Mouse (Mus musculus): ENCODE data around the gene Gadd45a. TPM values are rescaled to one million over a fixed set of nuclear protein-coding genes. Genes with fewer than 3 reads are reported as not detected.
"Not testable (repeated sequence)": the region's sequence is repeated elsewhere in the genome, so short reads cannot be mapped to it uniquely, and the experiment has no call there.

Gadd45a gene
- polyA plus RNA-seq, 1 experiment, result 147 TPM

DNA sequence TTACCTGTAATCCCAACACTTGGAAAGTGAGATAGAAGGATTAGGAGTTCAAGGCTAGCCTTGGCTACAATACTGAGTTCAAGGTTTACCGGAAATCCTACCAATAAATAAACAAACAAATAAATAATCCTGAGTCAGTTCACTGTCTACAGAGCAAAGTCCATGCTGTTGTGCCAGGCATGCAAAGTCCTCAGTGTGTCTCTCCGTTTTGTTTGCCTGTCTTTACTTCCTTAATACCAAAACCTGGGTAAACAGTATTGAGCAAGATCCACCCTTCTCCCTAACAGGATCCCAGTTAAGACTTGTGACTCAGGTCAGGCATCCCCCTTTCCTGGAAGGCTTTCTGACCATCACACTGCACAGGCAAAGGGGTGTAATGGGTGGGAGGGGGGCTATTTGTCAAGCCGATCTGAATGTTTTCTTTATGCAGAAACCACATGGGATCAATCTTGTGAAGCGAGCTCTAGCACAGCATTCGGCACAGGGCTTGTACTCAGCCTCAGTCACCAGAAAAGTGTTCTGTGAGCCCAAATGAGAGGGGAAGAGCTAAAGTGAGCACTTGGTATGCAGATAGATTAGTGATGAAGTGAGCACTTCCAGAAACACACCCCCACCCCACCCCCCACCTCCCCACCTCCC, 7.8 kb downstream of the Gadd45a start:
- Histone ChIP-seq H3K4me1 (ENCODE audit: control insufficient read depth) (peaks cover 30% of the 10 kb centered on the region), H3K27me3 (ENCODE audit: control insufficient read depth) (no peaks in the 10 kb centered on the region), H3K4me3 (replicated peaks) (no peak overlapping the region), H3K9me3 (ENCODE audit: control insufficient read depth, low read length) (no peaks in the 10 kb centered on the region), H3K36me3 (ENCODE audit: control insufficient read depth) (peaks cover 22% of the 10 kb centered on the region)
- TF ChIP-seq GATA1 (IDR thresholded peaks at IDR 0.05; ENCODE audit: low read length) (no peak), TAL1 (IDR thresholded peaks at IDR 0.05; ENCODE audit: low read length) (no peak)

DNA sequence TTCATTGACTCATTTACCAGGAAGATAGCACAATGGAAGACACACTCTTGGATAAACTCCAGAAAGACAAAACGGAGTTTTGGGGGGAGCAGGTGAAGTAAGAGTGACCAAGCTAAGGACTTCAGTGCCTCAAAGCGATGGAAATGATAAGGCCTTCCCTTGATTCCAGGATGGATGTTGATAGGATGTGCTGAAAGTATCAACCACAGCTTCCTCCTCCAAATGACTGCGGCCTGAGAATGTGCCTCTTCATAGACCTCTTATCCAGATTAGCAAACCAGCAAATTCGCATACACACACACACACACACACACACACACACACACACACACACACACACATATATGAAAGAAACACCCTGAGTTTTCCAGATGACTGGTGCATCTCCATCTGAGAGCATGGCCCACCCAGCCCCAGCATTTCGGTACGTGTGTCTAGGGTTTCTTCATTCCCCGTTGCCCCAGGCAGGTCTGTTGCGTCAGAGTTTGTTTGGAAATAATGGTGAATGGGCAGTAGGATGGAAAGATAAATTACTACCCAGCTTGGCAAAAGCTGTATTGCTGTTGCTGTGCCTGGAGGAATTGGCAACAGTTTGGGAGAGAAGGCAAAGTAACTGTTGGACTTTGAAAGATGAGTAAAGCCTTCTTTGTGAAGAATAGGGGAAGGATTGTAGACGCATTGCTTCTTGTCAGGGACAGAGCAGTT, 9.7 kb downstream of the Gadd45a start:
- Histone ChIP-seq H3K27me3 (ENCODE audit: control insufficient read depth) (no peaks in the 10 kb centered on the region), H3K4me3 (replicated peaks) (no peak overlapping the region), H3K9me3 (ENCODE audit: control insufficient read depth, low read length) (no peaks in the 10 kb centered on the region), H3K4me1 (ENCODE audit: control insufficient read depth) (peaks cover 16% of the 10 kb centered on the region), H3K36me3 (ENCODE audit: control insufficient read depth) (peaks cover 6% of the 10 kb centered on the region)
- TF ChIP-seq TAL1 (IDR thresholded peaks at IDR 0.05; ENCODE audit: low read length) (no peak), GATA1 (IDR thresholded peaks at IDR 0.05; ENCODE audit: low read length) (no peak)

DNA sequence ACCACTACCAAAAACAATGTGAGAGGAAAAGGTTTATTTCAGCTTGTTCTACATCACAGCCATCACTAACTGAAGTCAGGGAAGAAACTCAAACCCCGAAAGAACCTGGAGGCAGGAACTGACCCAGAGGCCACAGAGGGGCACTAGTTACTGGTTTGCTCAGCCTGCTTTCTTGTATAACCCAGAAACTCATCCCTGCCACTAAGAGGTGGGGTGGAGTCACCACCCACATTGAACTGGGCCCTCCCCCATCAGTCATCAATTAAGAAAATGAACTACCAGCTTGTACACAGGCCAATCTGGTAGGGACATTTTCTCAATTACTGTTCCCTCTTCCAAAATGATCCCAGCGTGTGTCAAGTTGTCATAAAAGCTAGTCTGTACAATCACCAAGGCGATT, 10.6 kb downstream of the Gadd45a start:
- Histone ChIP-seq H3K36me3 (ENCODE audit: control insufficient read depth) (no peaks in the 10 kb centered on the region; the same call in 1 of the 2 replicates), H3K9me3 (ENCODE audit: control insufficient read depth, low read length) (no peaks in the 10 kb centered on the region), H3K4me3 (replicated peaks) (no peak overlapping the region), H3K27me3 (ENCODE audit: control insufficient read depth) (no peaks in the 10 kb centered on the region), H3K4me1 (ENCODE audit: control insufficient read depth) (peaks cover 16% of the 10 kb centered on the region)
- TF ChIP-seq GATA1 (IDR thresholded peaks at IDR 0.05; ENCODE audit: low read length), result no peak
- no peak for TF ChIP-seq TAL1 (IDR thresholded peaks at IDR 0.05; ENCODE audit: low read length)

DNA sequence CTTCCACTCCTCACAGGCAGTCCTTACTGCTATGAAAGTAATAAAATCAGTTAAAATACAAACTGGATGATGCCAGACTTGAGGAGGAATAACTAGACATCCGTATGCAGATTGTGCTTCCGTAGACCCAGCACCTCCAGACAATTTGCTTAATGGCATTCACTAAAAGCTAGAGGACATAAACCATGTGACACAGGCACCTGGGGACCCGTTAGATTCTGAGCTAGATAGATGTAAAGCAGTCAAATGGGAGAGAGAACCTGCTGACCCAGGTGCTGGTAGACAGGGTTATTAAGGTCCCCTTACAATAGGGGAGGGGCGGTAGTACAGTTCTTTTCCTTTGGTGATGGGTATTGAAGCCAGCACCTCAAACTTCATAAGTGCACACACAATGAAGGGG, 13.5 kb downstream of the Gadd45a start:
- Histone ChIP-seq H3K27me3 (ENCODE audit: control insufficient read depth) (no peaks in the 10 kb centered on the region), H3K36me3 (ENCODE audit: control insufficient read depth) (no peaks in the 10 kb centered on the region), H3K4me3 (replicated peaks) (no peak overlapping the region), H3K9me3 (ENCODE audit: control insufficient read depth, low read length) (no peaks in the 10 kb centered on the region), H3K4me1 (ENCODE audit: control insufficient read depth) (peaks cover 12% of the 10 kb centered on the region)
- no peak for TF ChIP-seq TAL1 (IDR thresholded peaks at IDR 0.05; ENCODE audit: low read length)
- TF ChIP-seq GATA1 (IDR thresholded peaks at IDR 0.05; ENCODE audit: low read length), result no peak

DNA sequence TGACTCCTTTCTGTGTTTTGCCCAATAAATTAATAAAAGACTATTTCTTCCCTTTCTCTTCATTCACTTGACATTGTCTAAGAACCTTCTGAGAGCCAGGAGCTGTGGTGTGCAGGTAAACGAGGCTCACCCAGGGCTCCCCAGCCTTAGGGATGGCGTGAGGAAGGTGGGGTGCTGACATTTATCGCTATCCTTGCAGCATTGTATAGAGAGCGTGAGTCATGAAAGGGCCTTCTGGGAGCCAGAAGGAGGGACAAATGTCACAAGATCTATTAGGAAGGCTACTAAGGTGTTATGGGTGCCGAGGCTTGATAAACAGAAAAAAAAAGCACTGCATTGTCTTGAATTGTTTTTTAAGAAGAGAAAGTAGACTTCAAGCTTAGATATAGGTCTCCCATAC, 15.9 kb downstream of the Gadd45a start:
- Histone ChIP-seq H3K36me3 (ENCODE audit: control insufficient read depth) (peaks cover 3% of the 10 kb centered on the region; the same call in 1 of the 2 replicates), H3K4me1 (ENCODE audit: control insufficient read depth) (peaks cover 4% of the 10 kb centered on the region), H3K9me3 (ENCODE audit: control insufficient read depth, low read length) (no peaks in the 10 kb centered on the region), H3K4me3 (replicated peaks) (no peak overlapping the region), H3K27me3 (ENCODE audit: control insufficient read depth) (no peaks in the 10 kb centered on the region)
- no peak for TF ChIP-seq TAL1 (IDR thresholded peaks at IDR 0.05; ENCODE audit: low read length)
- TF ChIP-seq GATA1 (IDR thresholded peaks at IDR 0.05; ENCODE audit: low read length), result no peak

DNA sequence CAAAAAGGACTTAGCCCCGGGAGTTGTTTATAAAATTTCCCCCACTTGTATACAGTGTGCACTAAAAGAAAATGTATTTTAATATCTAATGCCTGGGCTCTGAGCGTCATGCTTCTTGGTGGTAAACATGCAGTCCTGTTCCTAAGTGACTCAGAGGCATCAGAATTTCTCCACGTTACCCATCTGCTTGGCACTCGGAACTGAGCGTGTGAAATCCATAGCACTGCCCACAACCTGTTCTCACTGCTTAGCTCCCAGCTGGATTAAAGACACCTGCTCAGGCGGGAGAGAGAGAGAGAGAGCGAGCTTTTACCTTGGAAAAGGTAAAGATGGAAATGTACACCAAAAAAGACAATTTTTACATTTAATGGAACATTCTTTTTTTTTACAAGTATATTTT, 18.3 kb downstream of the Gadd45a start:
- peaks cover 27% of the 10 kb centered on the region for H3K4me1 ChIP-seq (ENCODE audit: control insufficient read depth)
- H3K36me3 ChIP-seq (ENCODE audit: control insufficient read depth); H3K4me3 ChIP-seq (replicated peaks); H3K27me3 ChIP-seq (ENCODE audit: control insufficient read depth); H3K9me3 ChIP-seq (ENCODE audit: control insufficient read depth, low read length): not testable (repeated sequence)

DNA sequence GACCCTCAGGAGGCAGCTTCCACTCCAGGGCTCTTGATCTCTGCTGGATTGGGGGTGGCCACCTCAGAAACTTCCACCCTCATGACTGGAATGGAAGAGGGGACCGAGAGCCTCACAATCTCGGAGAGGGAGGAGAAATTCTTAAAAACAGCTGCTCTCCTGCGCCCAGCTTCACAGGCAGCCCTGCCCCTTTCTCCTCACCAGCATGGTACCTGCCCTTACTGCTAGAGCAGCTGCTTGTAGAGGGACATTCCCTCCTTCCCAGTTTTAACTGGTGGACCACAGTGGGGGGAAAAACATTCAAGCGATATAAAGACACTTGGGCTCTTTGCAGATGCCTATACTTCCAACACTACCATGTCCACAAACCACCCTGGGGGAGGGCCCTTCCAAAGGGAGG, 18.9 kb downstream of the Gadd45a start:
- H3K27me3 ChIP-seq (ENCODE audit: control insufficient read depth), result no peaks in the 10 kb centered on the region
- no peak overlapping the region for H3K4me3 ChIP-seq (replicated peaks)
- no peak for TF ChIP-seq GATA1 (IDR thresholded peaks at IDR 0.05; ENCODE audit: low read length)
- no peak for TF ChIP-seq TAL1 (IDR thresholded peaks at IDR 0.05; ENCODE audit: low read length)
- peaks cover 34% of the 10 kb centered on the region for H3K4me1 ChIP-seq (ENCODE audit: control insufficient read depth)
- H3K9me3 ChIP-seq (ENCODE audit: control insufficient read depth, low read length), result no peaks in the 10 kb centered on the region
- peaks cover 5% of the 10 kb centered on the region for H3K36me3 ChIP-seq (ENCODE audit: control insufficient read depth)

DNA sequence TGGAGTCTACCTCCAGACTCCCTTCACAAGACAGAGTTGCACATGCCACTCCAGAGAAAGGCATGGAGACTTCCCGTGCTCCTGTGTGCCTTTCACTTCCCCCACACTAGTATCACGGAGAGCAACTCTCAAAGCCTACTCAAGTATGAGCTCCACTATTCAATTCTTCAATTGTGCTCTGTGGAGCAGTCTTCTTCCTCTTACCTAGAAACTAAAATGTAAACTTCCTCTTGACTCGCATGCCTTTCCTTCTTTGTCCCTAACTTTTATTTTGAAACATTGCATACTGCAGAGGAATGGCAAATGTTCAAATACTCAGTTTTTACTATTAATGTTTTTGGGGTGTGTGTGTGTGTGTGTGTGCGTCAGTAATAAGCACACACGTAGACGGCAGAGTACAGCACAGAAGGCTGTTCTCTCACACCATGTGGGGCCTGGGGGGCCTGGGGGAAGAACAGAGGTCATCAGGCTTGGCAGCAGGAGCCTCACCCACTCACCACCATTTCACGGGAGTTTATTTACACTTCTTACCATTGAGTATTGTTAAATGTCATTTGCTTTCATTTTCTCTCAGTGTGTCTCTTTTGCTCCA, 20.6 kb downstream of the Gadd45a start:
- H3K27me3 ChIP-seq (ENCODE audit: control insufficient read depth), result no peaks in the 10 kb centered on the region
- peaks cover 5% of the 10 kb centered on the region for H3K36me3 ChIP-seq (ENCODE audit: control insufficient read depth)
- H3K4me3 ChIP-seq (replicated peaks), result no peak overlapping the region
- peaks cover 38% of the 10 kb centered on the region for H3K4me1 ChIP-seq (ENCODE audit: control insufficient read depth)
- no peaks in the 10 kb centered on the region for H3K9me3 ChIP-seq (ENCODE audit: control insufficient read depth, low read length)
- no peak for TF ChIP-seq TAL1 (IDR thresholded peaks at IDR 0.05; ENCODE audit: low read length)
- TF ChIP-seq GATA1 (IDR thresholded peaks at IDR 0.05; ENCODE audit: low read length), result no peak

DNA sequence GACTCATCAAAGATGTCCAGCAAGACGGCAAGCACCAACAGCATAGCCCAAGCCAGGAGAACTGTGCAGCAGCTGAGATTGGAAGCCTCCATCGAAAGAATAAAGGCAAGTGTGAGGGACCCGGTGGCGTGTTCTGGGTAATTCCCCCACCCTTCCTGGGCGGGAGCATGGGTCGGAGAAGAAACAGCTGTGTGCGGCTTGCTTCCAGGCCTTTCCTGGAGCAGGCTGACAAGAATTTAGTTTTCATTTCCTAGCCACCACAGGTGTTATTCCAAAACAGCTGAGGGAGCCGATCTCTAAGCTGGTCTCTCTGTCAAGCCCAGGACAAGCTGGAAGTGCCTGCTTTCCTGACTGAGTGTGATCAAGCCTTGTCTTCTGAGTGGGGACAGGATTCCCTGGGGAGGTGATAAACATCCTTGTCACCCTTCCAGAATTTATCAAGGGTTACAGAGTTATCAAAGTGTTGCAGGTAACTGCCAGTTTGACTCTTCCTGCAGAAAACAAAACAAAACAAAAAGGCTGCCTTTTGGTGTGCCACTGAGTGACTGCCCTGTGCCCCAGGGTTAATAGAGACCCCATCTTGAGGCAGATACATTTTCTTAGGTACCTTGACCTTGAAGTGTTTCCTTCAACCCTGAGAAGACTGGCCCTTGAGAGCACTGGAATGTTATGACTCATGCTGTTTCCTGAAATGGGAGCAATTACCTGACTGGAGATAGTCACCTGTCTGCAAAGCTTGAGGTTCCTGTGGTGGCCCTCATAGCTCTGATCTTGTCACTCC, 21.3 kb downstream of the Gadd45a start:
- peaks cover 5% of the 10 kb centered on the region for H3K36me3 ChIP-seq (ENCODE audit: control insufficient read depth)
- H3K4me1 ChIP-seq (ENCODE audit: control insufficient read depth), result peaks cover 38% of the 10 kb centered on the region
- no peaks in the 10 kb centered on the region for H3K9me3 ChIP-seq (ENCODE audit: control insufficient read depth, low read length)

More for the DNA sequence above, 21.3 kb downstream of the Gadd45a start:
- Histone ChIP-seq H3K27me3 (ENCODE audit: control insufficient read depth) (no peaks in the 10 kb centered on the region), H3K4me3 (replicated peaks) (no peak overlapping the region)
- TF ChIP-seq GATA1 (IDR thresholded peaks at IDR 0.05; ENCODE audit: low read length) (no peak), TAL1 (IDR thresholded peaks at IDR 0.05; ENCODE audit: low read length) (no peak)
